Mouse (Mus musculus) leukemia stem cell, adult 10-12 weeks (primary cell): Measurements from ENCODE around the gene Rpl6. TPM values are rescaled to one million over a fixed set of nuclear protein-coding genes. Genes with fewer than 3 reads are reported as not detected.

Experiments used
- polyA plus RNA-seq: library from polyadenylated mRNA; stranded (reverse); fragments of >175 nt; gene quantifications from 2 replicates; pipeline ENCODE4 v1.2.3, GENCODE M21; 2012; ENCODE audit warnings: low replicate concordance

Rpl6 gene
- 52.1 and 249 TPM in 2 replicates for polyA plus RNA-seq

GRCm38 (mm10) chr5:121204132-121205089 lies at the start of gene Rpl6:
Rpl6 (plus strand) TSS chr5:121204481.

GRCm38 (mm10) chr5:121190836-121191583 lies 13.3 kb upstream of the Rpl6 start, which contains the start of gene Ptpn11:
Ptpn11 (minus strand) TSS chr5:121191397.

GRCm38 (mm10) chr5:121219980-121220731 lies 15.9 kb downstream of the Rpl6 start, which contains the start of gene Hectd4:
Hectd4 (plus strand) TSS chr5:121220219.

Other genes starting within 250 kb of the Rpl6 start
- gene Rph3a, start 194.4 kb upstream of the Rpl6 start, polyA plus RNA-seq, result 0.06 TPM in 1 of 2 replicates, not detected in the other
- 22.3 and 36.3 TPM in 2 replicates for gene Ptpn11, start 13.1 kb upstream of the Rpl6 start, polyA plus RNA-seq
- 12.7 and 39.5 TPM in 2 replicates for gene Hectd4, start 15.7 kb downstream of the Rpl6 start, polyA plus RNA-seq
- 15.5 and 31.7 TPM in 2 replicates for gene Trafd1, start 181.2 kb downstream of the Rpl6 start, polyA plus RNA-seq
- gene Naa25, start 193.5 kb downstream of the Rpl6 start, polyA plus RNA-seq, result 1.7 and 5.3 TPM in 2 replicates
- gene Tmem116, start 247.4 kb downstream of the Rpl6 start, polyA plus RNA-seq, result 0.27 and 1.1 TPM in 2 replicates
- gene Erp29, start 248.0 kb downstream of the Rpl6 start, polyA plus RNA-seq, result 380 and 386 TPM in 2 replicates